Mouse (Mus musculus) liver, adult 2 months (tissue): ENCODE results near the gene Klhdc7b.

Experiments
- CTCF ChIP-seq: fragments of 200-500 bp; IDR thresholded peaks from 2 replicates; pipeline ENCODE4 v1.5.1; 2011; ENCODE audit warnings: low read depth, low read length, control low read depth
- POLR2A ChIP-seq: fragments of 200-500 bp; IDR thresholded peaks from 2 replicates; pipeline ENCODE4 v1.6.1; 2011; ENCODE audit warnings: low read length, control low read depth; ENCODE audit not compliant: insufficient read depth; ENCODE audit errors: extremely low read depth

GRCm38 (mm10) chr15:89435878-89436277 lies 51.2 kb downstream of the Klhdc7b start:
- no peak for TF ChIP-seq CTCF
- no peak for TF ChIP-seq POLR2A
